Mouse (Mus musculus) limb, embryonic 10.5 days (tissue): ENCODE results near the gene Gm37240. TPM values are rescaled to one million over a fixed set of nuclear protein-coding genes. Genes with fewer than 3 reads are reported as not detected.

Experiments
- DNase-seq: peaks from one replicate; pipeline ENCODE4 v3.0.0-alpha.2; 2017; ENCODE audit warnings: low spot score
- H3K27ac ChIP-seq: fragments of 300-500 bp; sonication (generic); 2 replicates; pipeline ENCODE4 v1.5.1; 2016; ENCODE audit warnings: mild to moderate bottlenecking
- H3K27me3 ChIP-seq: fragments of 300-500 bp; sonication (generic); 2 replicates; pipeline ENCODE4 v1.6.1; 2016; ENCODE audit warnings: low read depth, mild to moderate bottlenecking; ENCODE audit not compliant: poor library complexity, severe bottlenecking
- H3K36me3 ChIP-seq: fragments of 300-500 bp; sonication (generic); 2 replicates; pipeline ENCODE4 v1.6.1; 2016; ENCODE audit warnings: mild to moderate bottlenecking, moderate library complexity
- H3K4me1 ChIP-seq: fragments of 300-500 bp; sonication (generic); 2 replicates; pipeline ENCODE4 v1.6.1; 2016
- H3K4me3 ChIP-seq: fragments of 300-500 bp; sonication (generic); 2 replicates; pipeline ENCODE4 v1.5.1; 2016; ENCODE audit warnings: mild to moderate bottlenecking, moderate library complexity
- H3K9me3 ChIP-seq: fragments of 300-500 bp; sonication (generic); replicated peaks from 2 replicates; pipeline ENCODE4 v1.6.1; 2016; ENCODE audit warnings: mild to moderate bottlenecking
- WGBS: fragments of 180-500 bp; shearing (Covaris S2); methylation state at CpG from one replicate; pipeline ENCODE4 v1.1.7; 2016; 5-methylcytosine and 5-hydroxymethylcytosine counted together
- polyA plus RNA-seq: library from polyadenylated mRNA; unstranded; fragments of >200 nt; fragmentation: Nextera tagmentation; extraction: Ambion mirVana; gene quantifications from 2 replicates; pipeline ENCODE4 v1.2.1, GENCODE M21; 2016

The Gm37240 gene
- polyA plus RNA-seq, 1 experiment from 2014 or later: 3.1 TPM

GRCm38 (mm10) chr3:85117014-85117413 lies 770.3 kb downstream of the Gm37240 start:
- no peaks in the 10 kb centered on the region for H3K9me3 ChIP-seq
- no peak overlapping the region for H3K27ac ChIP-seq
- WGBS: 86% methylated on average over 7 of the region's 7 CpGs
- DNase-seq: no peak
- H3K4me1 ChIP-seq: no peaks in the 10 kb centered on the region; the same call in 1 of the 2 replicates
- no peak overlapping the region for H3K4me3 ChIP-seq
- H3K36me3 ChIP-seq: no peaks in the 10 kb centered on the region
- no peaks in the 10 kb centered on the region for H3K27me3 ChIP-seq

GRCm38 (mm10) chr3:85115959-85116543 lies 771.3 kb downstream of the Gm37240 start:
- WGBS: 70% methylated on average over 7 of the region's 7 CpGs
- Histone ChIP-seq H3K9me3 (no peaks in the 10 kb centered on the region), H3K27me3 (no peaks in the 10 kb centered on the region), H3K4me1 (no peaks in the 10 kb centered on the region; the same call in 1 of the 2 replicates), H3K27ac (no peak overlapping the region), H3K4me3 (no peak overlapping the region), H3K36me3 (no peaks in the 10 kb centered on the region)
- DNase-seq: no peak

GRCm38 (mm10) chr3:85113565-85113964 lies 773.8 kb downstream of the Gm37240 start:
- no peaks in the 10 kb centered on the region for H3K27me3 ChIP-seq
- no peak overlapping the region for H3K4me3 ChIP-seq
- no peaks in the 10 kb centered on the region for H3K36me3 ChIP-seq
- H3K9me3 ChIP-seq: no peaks in the 10 kb centered on the region
- no peak for DNase-seq
- WGBS: 86% methylated on average over 1 of the region's 1 CpGs
- no peak overlapping the region for H3K27ac ChIP-seq
- H3K4me1 ChIP-seq: no peaks in the 10 kb centered on the region

- H3K36me3 ChIP-seq: no peaks in the 10 kb centered on the region
- DNase-seq: no peak
- no peak overlapping the region for H3K4me3 ChIP-seq
- H3K9me3 ChIP-seq: no peaks in the 10 kb centered on the region
- no peaks in the 10 kb centered on the region for H3K4me1 ChIP-seq
- no peaks in the 10 kb centered on the region for H3K27me3 ChIP-seq
- 80% methylated on average over 4 of the region's 4 CpGs for WGBS
- H3K27ac ChIP-seq: no peak overlapping the region
Observed at GRCm38 (mm10) chr3:85110762-85111161, 776.6 kb downstream of the Gm37240 start.

GRCm38 (mm10) chr3:85109221-85109620 lies 778.1 kb downstream of the Gm37240 start:
- WGBS: 72% methylated on average over 2 of the region's 2 CpGs
- Histone ChIP-seq H3K4me1 (peaks cover 4% of the 10 kb centered on the region), H3K9me3 (no peaks in the 10 kb centered on the region), H3K27ac (no peak overlapping the region), H3K27me3 (no peaks in the 10 kb centered on the region), H3K4me3 (no peak overlapping the region), H3K36me3 (no peaks in the 10 kb centered on the region)
- no peak for DNase-seq

GRCm38 (mm10) chr3:85108396-85108795 lies 778.9 kb downstream of the Gm37240 start:
- no peak overlapping the region for H3K27ac ChIP-seq
- WGBS: 87% methylated on average over 3 of the region's 3 CpGs

GRCm38 (mm10) chr3:85106956-85107355 lies 780.4 kb downstream of the Gm37240 start:
- 64% methylated on average over 11 of the region's 11 CpGs for WGBS
- no peak overlapping the region for H3K4me3 ChIP-seq

More at GRCm38 (mm10) chr3:85108396-85108795, 778.9 kb downstream of the Gm37240 start:
- Histone ChIP-seq H3K27me3 (no peaks in the 10 kb centered on the region), H3K9me3 (no peaks in the 10 kb centered on the region), H3K4me1 (peaks cover 6% of the 10 kb centered on the region), H3K4me3 (no peak overlapping the region), H3K36me3 (no peaks in the 10 kb centered on the region)
- no peak for DNase-seq

GRCm38 (mm10) chr3:85104301-85104700 lies 783.0 kb downstream of the Gm37240 start:
- Histone ChIP-seq H3K4me1 (peaks cover 6% of the 10 kb centered on the region), H3K9me3 (no peaks in the 10 kb centered on the region), H3K27me3 (no peaks in the 10 kb centered on the region), H3K27ac (no peak overlapping the region), H3K4me3 (no peak overlapping the region), H3K36me3 (no peaks in the 10 kb centered on the region)
- 21% methylated on average over 5 of the region's 5 CpGs for WGBS
- peak; percentile 32 for DNase-seq

More at GRCm38 (mm10) chr3:85106956-85107355, 780.4 kb downstream of the Gm37240 start:
- peaks cover 6% of the 10 kb centered on the region for H3K4me1 ChIP-seq
- no peaks in the 10 kb centered on the region for H3K27me3 ChIP-seq
- H3K9me3 ChIP-seq: no peaks in the 10 kb centered on the region
- no peak overlapping the region for H3K27ac ChIP-seq
- H3K36me3 ChIP-seq: no peaks in the 10 kb centered on the region
- no peak for DNase-seq

GRCm38 (mm10) chr3:85080882-85081558 lies 806.3 kb downstream of the Gm37240 start:
- Histone ChIP-seq H3K9me3 (no peaks in the 10 kb centered on the region), H3K36me3 (no peaks in the 10 kb centered on the region)
- WGBS: 77% methylated on average over 21 of the region's 21 CpGs

GRCm38 (mm10) chr3:85064113-85064512 lies 823.2 kb downstream of the Gm37240 start:
- WGBS: 50% methylated on average over 7 of the region's 7 CpGs
- Histone ChIP-seq H3K36me3 (no peaks in the 10 kb centered on the region), H3K27ac (no peak overlapping the region), H3K27me3 (no peaks in the 10 kb centered on the region), H3K9me3 (no peaks in the 10 kb centered on the region), H3K4me3 (no peak overlapping the region), H3K4me1 (no peaks in the 10 kb centered on the region)
- no peak for DNase-seq

More at GRCm38 (mm10) chr3:85080882-85081558, 806.3 kb downstream of the Gm37240 start:
- DNase-seq: no peak
- Histone ChIP-seq H3K27ac (no peak overlapping the region), H3K4me1 (0 out of 2 replicates have a peak, but pooled peaks cover 4% of the 10 kb centered on the region), H3K27me3 (no peaks in the 10 kb centered on the region), H3K4me3 (no peak overlapping the region)

- Histone ChIP-seq H3K27ac (no peak overlapping the region), H3K36me3 (no peaks in the 10 kb centered on the region), H3K9me3 (no peaks in the 10 kb centered on the region), H3K27me3 (no peaks in the 10 kb centered on the region), H3K4me1 (no peaks in the 10 kb centered on the region), H3K4me3 (no peak overlapping the region)
- no peak for DNase-seq
- 88% methylated on average over 7 of the region's 7 CpGs for WGBS
Observed at GRCm38 (mm10) chr3:85060153-85060552, 827.2 kb downstream of the Gm37240 start.

GRCm38 (mm10) chr3:85057245-85057644 lies 830.1 kb downstream of the Gm37240 start:
- WGBS: 62% methylated on average over 6 of the region's 6 CpGs
- DNase-seq: no peak
- H3K36me3 ChIP-seq: no peaks in the 10 kb centered on the region
- no peak overlapping the region for H3K27ac ChIP-seq
- H3K9me3 ChIP-seq: no peaks in the 10 kb centered on the region
- H3K4me1 ChIP-seq: no peaks in the 10 kb centered on the region
- H3K4me3 ChIP-seq: no peak overlapping the region
- no peaks in the 10 kb centered on the region for H3K27me3 ChIP-seq

- no peaks in the 10 kb centered on the region for H3K9me3 ChIP-seq
- no peak for DNase-seq
- no peak overlapping the region for H3K27ac ChIP-seq
- H3K4me1 ChIP-seq: no peaks in the 10 kb centered on the region
- no peaks in the 10 kb centered on the region for H3K27me3 ChIP-seq
- no peaks in the 10 kb centered on the region for H3K36me3 ChIP-seq
- no peak overlapping the region for H3K4me3 ChIP-seq
- WGBS: 80% methylated on average over 4 of the region's 4 CpGs
Observed at GRCm38 (mm10) chr3:85053526-85053925, 833.8 kb downstream of the Gm37240 start.
